Mouse (Mus musculus) intestine, embryonic 14.5 days (tissue): ENCODE results near the gene Slc25a38. TPM values are rescaled to one million over a fixed set of nuclear protein-coding genes. Genes with fewer than 3 reads are reported as not detected.

Experiments
- ATAC-seq: fragments of 200-750 bp; cut with Nextera tagmentation; replicated peaks from 2 replicates; pipeline ENCODE4 v1.8.0; 2017; ENCODE audit warnings: low read depth, moderate number of reproducible peaks, moderate TSS enrichment, moderate library complexity; ENCODE audit not compliant: low FRiP score, low TSS enrichment
- DNase-seq: peaks from one replicate; pipeline ENCODE4 v3.0.0-alpha.2; 2018; ENCODE audit warnings: low spot score
- H3K27ac ChIP-seq: fragments of 300-500 bp; sonication (generic); 2 replicates; pipeline ENCODE4 v1.5.1; 2014; ENCODE audit warnings: low read depth, mild to moderate bottlenecking, control low read depth
- H3K27me3 ChIP-seq: fragments of 300-500 bp; sonication (generic); replicated peaks from 2 replicates; pipeline ENCODE4 v1.6.1; 2014; ENCODE audit warnings: low read length, control low read depth; ENCODE audit not compliant: control insufficient read depth, insufficient read depth
- H3K36me3 ChIP-seq: fragments of 300-500 bp; sonication (generic); 2 replicates; pipeline ENCODE4 v1.6.1; 2014; ENCODE audit warnings: low read length, control low read depth; ENCODE audit not compliant: control insufficient read depth, insufficient read depth
- H3K4me1 ChIP-seq: fragments of 300-500 bp; sonication (generic); replicated peaks from 2 replicates; pipeline ENCODE4 v1.6.1; 2014; ENCODE audit warnings: low read length, control low read depth, mixed read lengths; ENCODE audit not compliant: control insufficient read depth, insufficient read depth
- H3K4me2 ChIP-seq: fragments of 300-500 bp; sonication (generic); 2 replicates; pipeline ENCODE4 v1.6.1; 2014; ENCODE audit warnings: low read length
- H3K4me3 ChIP-seq: fragments of 300-500 bp; sonication (generic); 2 replicates; pipeline ENCODE4 v1.5.1; 2014; ENCODE audit warnings: low read depth, low read length, control low read depth, mixed read lengths
- H3K9ac ChIP-seq: fragments of 300-500 bp; sonication (generic); 2 replicates; pipeline ENCODE4 v1.6.1; 2014; ENCODE audit warnings: mild to moderate bottlenecking, low read length
- H3K9me3 ChIP-seq: fragments of 300-500 bp; sonication (generic); 2 replicates; pipeline ENCODE4 v1.6.1; 2016; ENCODE audit warnings: low read length, control low read depth; ENCODE audit not compliant: control insufficient read depth
- WGBS: fragments of 180-500 bp; shearing (Covaris S2); extraction: QIAGEN DNeasy Blood & Tissue Kit; methylation state at CpG from one replicate; pipeline ENCODE4 v1.1.7; 2014; 5-methylcytosine and 5-hydroxymethylcytosine counted together
- polyA plus RNA-seq: library from polyadenylated mRNA; unstranded; fragments of >200 nt; fragmentation: Nextera tagmentation; extraction: Ambion mirVana; gene quantifications from 2 replicates; pipeline ENCODE4 v1.2.1, GENCODE M21; 2014

The Slc25a38 gene
- polyA plus RNA-seq, 1 experiment from 2014 or later: 25.8 TPM

GRCm38 (mm10) chr9:120120503-120120902 lies 10.3 kb downstream of the Slc25a38 start:
- no peaks in the 10 kb centered on the region; the same call in 1 of the 2 replicates for H3K4me1 ChIP-seq
- no peaks in the 10 kb centered on the region for H3K9me3 ChIP-seq
- peaks cover 59% of the 10 kb centered on the region for H3K36me3 ChIP-seq
- no peak overlapping the region for H3K9ac ChIP-seq
- H3K4me3 ChIP-seq: no peak overlapping the region
- no peak overlapping the region for H3K27ac ChIP-seq
- H3K4me2 ChIP-seq: no peak overlapping the region
- H3K27me3 ChIP-seq: no peaks in the 10 kb centered on the region
- ATAC-seq (no peak), DNase-seq (no peak)
- 91% methylated on average over 7 of the region's 7 CpGs for whole genome bisulfite sequencing

GRCm38 (mm10) chr9:120126868-120127267 lies 16.7 kb downstream of the Slc25a38 start:
- DNase-seq (no peak), ATAC-seq (peak; percentile 14)
- Histone ChIP-seq H3K27me3 (no peaks in the 10 kb centered on the region), H3K4me2 (peak overlapping the region; percentile 50), H3K9ac (peak overlapping the region; percentile 50), H3K4me3 (peak overlapping the region; percentile 99), H3K36me3 (peaks cover 50% of the 10 kb centered on the region), H3K9me3 (no peaks in the 10 kb centered on the region), H3K4me1 (peaks cover 12% of the 10 kb centered on the region; the same call in 1 of the 2 replicates), H3K27ac (peak overlapping the region; percentile 62)
- WGBS: 51% methylated on average over 11 of the region's 11 CpGs

- peak within 1 kb of the TSS; percentile 94 for H3K27ac ChIP-seq
- peaks cover 12% of the 10 kb centered on the region; the same call in 1 of the 2 replicates for H3K4me1 ChIP-seq
- H3K9me3 ChIP-seq: no peaks in the 10 kb centered on the region
- ATAC-seq (peak; percentile 94), DNase-seq (peak; percentile 96)
- peak within 1 kb of the TSS; percentile 86 for H3K4me2 ChIP-seq
- H3K36me3 ChIP-seq: peaks cover 52% of the 10 kb centered on the region
- peak within 1 kb of the TSS; percentile 100 for H3K9ac ChIP-seq
- under 1% methylated on average over 71 of the region's 72 CpGs for WGBS
- H3K27me3 ChIP-seq: no peaks in the 10 kb centered on the region
- H3K4me3 ChIP-seq: peak within 1 kb of the TSS; percentile 99
Measured at GRCm38 (mm10) chr9:120127538-120128251, 17.5 kb downstream of the Slc25a38 start, which contains the start of gene Rpsa. Rpsa (plus strand) TSS chr9:120127689.

DNA sequence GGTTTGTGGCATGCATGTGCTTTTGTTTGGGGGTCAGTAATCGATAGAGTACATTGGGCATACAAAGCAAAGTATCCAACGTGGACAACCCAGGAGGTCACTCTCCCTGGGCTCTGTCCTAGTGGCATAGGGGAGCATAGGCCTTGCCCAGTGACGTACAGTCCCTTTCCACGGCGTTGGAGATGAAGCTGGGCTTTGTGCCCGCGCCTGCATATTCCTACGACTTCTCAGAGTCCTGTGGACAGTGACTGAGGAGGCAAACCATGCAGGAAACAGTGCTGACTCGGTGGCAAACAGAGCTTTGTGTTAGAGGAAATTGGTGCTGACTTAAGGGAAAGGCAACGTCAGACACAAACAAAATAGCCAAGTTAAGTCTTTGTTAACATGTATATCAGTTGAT lies 19.1 kb downstream of the Slc25a38 start:
- peaks cover 46% of the 10 kb centered on the region for H3K36me3 ChIP-seq
- H3K9ac ChIP-seq: peak overlapping the region; percentile 100; the same call in 1 of the 2 replicates
- DNase-seq: no peak
- peaks cover 12% of the 10 kb centered on the region; the same call in 1 of the 2 replicates for H3K4me1 ChIP-seq
- peak overlapping the region; percentile 86 for H3K4me2 ChIP-seq
- peak overlapping the region; percentile 99 for H3K4me3 ChIP-seq
- H3K9me3 ChIP-seq: no peaks in the 10 kb centered on the region
- no peaks in the 10 kb centered on the region for H3K27me3 ChIP-seq
- ATAC-seq: no peak
- peak overlapping the region; percentile 94; the same call in 1 of the 2 replicates for H3K27ac ChIP-seq
- WGBS: 70% methylated on average over 10 of the region's 10 CpGs

DNA sequence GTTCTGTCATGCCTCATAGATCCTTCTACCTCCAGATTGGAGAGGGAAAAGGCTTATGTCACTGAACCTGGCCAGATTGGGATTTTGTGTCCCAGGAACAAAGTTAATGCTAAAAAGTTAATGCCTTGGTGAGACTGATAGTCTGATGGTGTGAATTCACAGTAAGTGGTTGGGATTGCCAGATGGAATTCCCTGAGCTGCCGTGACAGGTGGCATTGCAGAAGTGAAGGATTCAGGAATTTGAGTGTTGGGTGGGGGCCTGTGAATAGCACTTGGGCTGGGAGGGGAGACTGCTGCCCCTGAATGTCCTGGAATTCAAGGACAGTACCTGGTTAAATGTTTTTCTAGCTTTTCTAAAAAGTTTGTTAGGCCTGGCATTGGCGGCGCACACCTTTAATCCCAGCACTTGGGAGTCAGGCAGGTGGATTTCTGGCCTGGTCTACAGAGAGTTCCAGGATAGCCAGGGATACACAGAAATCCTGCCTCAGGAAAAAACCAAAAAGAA lies 21.7 kb downstream of the Slc25a38 start:
- Histone ChIP-seq H3K4me1 (peaks cover 12% of the 10 kb centered on the region; the same call in 1 of the 2 replicates), H3K36me3 (peaks cover 43% of the 10 kb centered on the region), H3K4me2 (no peak overlapping the region), H3K9ac (no peak overlapping the region), H3K27me3 (no peaks in the 10 kb centered on the region), H3K27ac (no peak overlapping the region), H3K4me3 (no peak overlapping the region), H3K9me3 (no peaks in the 10 kb centered on the region)
- no peak for ATAC-seq
- WGBS: 89% methylated on average over 3 of the region's 3 CpGs
- no peak for DNase-seq

- Histone ChIP-seq H3K27ac (no peak overlapping the region; the same call in 1 of the 2 replicates), H3K4me1 (peaks cover 12% of the 10 kb centered on the region; the same call in 1 of the 2 replicates), H3K9ac (no peak overlapping the region), H3K27me3 (no peaks in the 10 kb centered on the region), H3K4me3 (no peak overlapping the region), H3K4me2 (no peak overlapping the region), H3K36me3 (peaks cover 43% of the 10 kb centered on the region), H3K9me3 (no peaks in the 10 kb centered on the region)
- WGBS: 42% methylated on average over 8 of the region's 8 CpGs
- 0 out of 2 replicates have a peak, but pooled peaks have one; percentile 13 for ATAC-seq
- peak; percentile 55 for DNase-seq
Measured at GRCm38 (mm10) chr9:120132980-120133754, 23.0 kb downstream of the Slc25a38 start.

DNA sequence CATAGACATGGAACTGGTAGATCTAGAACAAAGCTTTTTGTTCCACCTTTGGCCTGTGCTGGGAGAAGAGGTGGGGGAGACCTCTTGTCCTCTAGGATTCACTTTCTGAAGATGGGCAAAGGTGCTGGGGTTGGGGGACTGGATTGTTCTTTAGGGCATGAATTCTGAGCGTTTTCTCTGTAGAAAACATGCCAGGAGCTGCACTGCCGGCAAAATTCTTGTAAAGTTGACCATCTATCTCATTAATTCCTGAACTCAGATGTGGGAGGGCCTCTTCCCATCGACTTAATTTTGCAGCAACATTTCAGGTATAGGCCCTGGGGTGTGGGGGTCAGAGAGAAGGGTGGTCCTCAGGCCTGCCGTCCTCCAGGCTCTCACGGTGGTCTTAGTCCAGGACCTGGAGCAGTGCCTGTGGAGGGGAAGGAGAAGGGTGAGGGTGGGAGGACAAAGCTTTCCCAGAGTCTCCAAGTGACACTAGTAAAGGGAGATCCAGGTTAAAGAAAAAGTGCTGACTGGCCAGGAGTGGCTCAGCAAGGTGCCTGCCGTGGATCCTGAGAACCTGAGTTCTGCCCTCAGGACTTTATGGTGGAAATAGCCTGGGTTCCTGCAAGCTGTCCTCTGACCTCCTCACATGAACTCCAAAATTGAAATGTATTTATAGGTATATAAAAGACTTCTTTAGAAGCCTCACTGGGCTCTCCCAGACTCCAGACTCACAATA lies 23.7 kb downstream of the Slc25a38 start:
- H3K4me1 ChIP-seq: peaks cover 8% of the 10 kb centered on the region; the same call in 1 of the 2 replicates
- DNase-seq: no peak
- peak overlapping the region; percentile 10; the same call in 1 of the 2 replicates for H3K27ac ChIP-seq
- no peak overlapping the region for H3K9ac ChIP-seq
- H3K4me2 ChIP-seq: no peak overlapping the region
- 52% methylated on average over 6 of the region's 6 CpGs for WGBS
- peaks cover 41% of the 10 kb centered on the region for H3K36me3 ChIP-seq
- H3K9me3 ChIP-seq: no peaks in the 10 kb centered on the region
- no peaks in the 10 kb centered on the region for H3K27me3 ChIP-seq
- no peak overlapping the region for H3K4me3 ChIP-seq
- 0 out of 2 replicates have a peak, but pooled peaks have one; percentile 2 for ATAC-seq
